Mouse (Mus musculus) left cerebral cortex, postnatal 25 days (tissue): ENCODE results near the gene Bud23. TPM values are rescaled to one million over a fixed set of nuclear protein-coding genes. Genes with fewer than 3 reads are reported as not detected.

Source experiments
- total RNA-seq, 2 experiments: library from RNA; stranded (reverse); gene quantifications; 2 replicates each; pipeline ENCODE4 v1.2.3; 2021

The Bud23 gene
- total RNA-seq, 2 experiments from 2014 or later = 49.7 to 51.0 TPM

Other genes with a start within 250 kb of the Bud23 start
- gene Tmem270, start 158.2 kb downstream of the Bud23 start, total RNA-seq = not detected
- gene Cldn13, start 149.4 kb downstream of the Bud23 start, total RNA-seq = not detected
- gene Mettl27, start 132.6 kb downstream of the Bud23 start, total RNA-seq = 1 to 10 TPM; 9.0 to 9.8 TPM
- not detected for gene Cldn4, start 118.0 kb downstream of the Bud23 start, total RNA-seq
- gene Cldn3, start 78.7 kb downstream of the Bud23 start, total RNA-seq = under 1 TPM; 0.39 to 0.62 TPM
- gene Abhd11, start 55.8 kb downstream of the Bud23 start, total RNA-seq = 10 to 100 TPM; 35.5 to 41.4 TPM
- 100 to 1,000 TPM; 388 to 416 TPM for gene Stx1a, start 41.5 kb downstream of the Bud23 start, total RNA-seq
- 10 to 100 TPM; 38.3 to 42.4 TPM for gene Dnajc30, start 757 bp downstream of the Bud23 start, total RNA-seq
- 10 to 100 TPM; 25.3 to 28.7 TPM for gene Vps37d, start 13.3 kb upstream of the Bud23 start, total RNA-seq
- 1 to 10 TPM; 4.6 to 5.7 TPM for gene Mlxipl, start 24.9 kb upstream of the Bud23 start, total RNA-seq
- gene Tbl2, start 84.7 kb upstream of the Bud23 start, total RNA-seq = 10 to 100 TPM; 30.1 to 30.7 TPM
- 10 to 100 TPM; 52.4 to 53.4 TPM for gene Bcl7b, start 103.3 kb upstream of the Bud23 start, total RNA-seq
- gene Baz1b, start 122.3 kb upstream of the Bud23 start, total RNA-seq = 10 to 100 TPM; 64.5 to 72.0 TPM
- gene Fzd9, start 186.3 kb upstream of the Bud23 start, total RNA-seq = 1 to 10 TPM; 6.5 to 7.2 TPM